21 mouse cellular contexts compared by ENCODE assay signal in genomic region chr14:21742441-21742840, GRCm38 (mm10). TPM values are rescaled to one million over a fixed set of nuclear protein-coding genes. Genes with fewer than 3 reads are reported as not detected.
"Had no signal": no experiment of that assay in that cellular context is flagged by ENCODE, and none has a peak within 500 bp of the region (broad histone marks: within the 10 kb centered on the region; RNA-seq: fewer than 3 reads in every experiment).

No protein-coding gene starts in this region.

- H3K4me2 ChIP-seq: heart, embryonic 12.5 days; hindbrain, embryonic 12.5 days; hindbrain, embryonic 15.5 days; intestine, embryonic 15.5 days; liver, embryonic 11.5 days; liver, embryonic 13.5 days had no signal

- H3K27ac ChIP-seq: heart, embryonic 10.5 days; hindbrain, embryonic 10.5 days; hindbrain, embryonic 12.5 days; hindbrain, embryonic 15.5 days; intestine, embryonic 15.5 days; layer of hippocampus, adult 2 months; left cerebral cortex, adult 2 months; liver, embryonic 13.5 days had no signal

- H3K4me3 ChIP-seq: heart, embryonic 10.5 days; heart, embryonic 12.5 days; hindbrain, embryonic 10.5 days; hindbrain, embryonic 12.5 days; hindbrain, embryonic 15.5 days; intestine, embryonic 15.5 days; layer of hippocampus, adult 2 months; left cerebral cortex, adult 2 months; liver, embryonic 13.5 days had no signal

- H3K9ac ChIP-seq: forebrain, postnatal 0 days; heart, embryonic 12.5 days; hindbrain, embryonic 12.5 days; hindbrain, embryonic 15.5 days; intestine, embryonic 15.5 days; liver, embryonic 13.5 days had no signal

- H3K9me3 ChIP-seq: heart, embryonic 10.5 days; heart, embryonic 12.5 days; hindbrain, embryonic 10.5 days; hindbrain, embryonic 12.5 days; hindbrain, embryonic 15.5 days; intestine, embryonic 15.5 days; liver, embryonic 13.5 days had no signal

- H3K36me3 ChIP-seq: heart, embryonic 10.5 days; heart, embryonic 12.5 days; hindbrain, embryonic 10.5 days; hindbrain, embryonic 12.5 days; hindbrain, embryonic 15.5 days; intestine, embryonic 15.5 days; liver, embryonic 13.5 days had no signal

- H3K27me3 ChIP-seq: hindbrain, embryonic 15.5 days; intestine, embryonic 15.5 days had no signal

- H3K4me1 ChIP-seq: heart, embryonic 12.5 days; hindbrain, embryonic 12.5 days; hindbrain, embryonic 15.5 days; intestine, embryonic 15.5 days; liver, embryonic 13.5 days had no signal

- ATAC-seq: intestine, postnatal 0 days had no signal

RNA-seq across cellular contexts. Expression of gene Dusp13, which starts 8.5 kb away (rescaled TPM):
- total RNA-seq: granulocyte monocyte progenitor cell, adult 5-6 weeks; heart, postnatal 4 days; left cerebral cortex, adult 2 months; left cerebral cortex, postnatal 36 days had no signal
- polyA plus RNA-seq: heart, embryonic 10.5 days; heart, embryonic 14.5 days; heart, embryonic 16.5 days; hindbrain, embryonic 10.5 days; hindbrain, embryonic 15.5 days; inflammation-experienced regulatory T-cells, adult 6 months; intestine, embryonic 15.5 days; kidney, embryonic 14.5 days; liver, embryonic 11.5 days; liver, embryonic 13.5 days had no signal

RNA-seq across cellular contexts. Expression of gene Dupd1, which starts 28.1 kb away (rescaled TPM):
- total RNA-seq: granulocyte monocyte progenitor cell, adult 5-6 weeks; heart, postnatal 25 days; left cerebral cortex, adult 2 months; left cerebral cortex, postnatal 14 days had no signal
- polyA plus RNA-seq: inflammation-experienced regulatory T-cells, adult 6 months; intestine, embryonic 15.5 days; intestine, postnatal 0 days; kidney, embryonic 14.5 days; liver, embryonic 13.5 days had no signal
